ENCODE assay signal across 14 mouse cellular contexts in the genomic region with DNA sequence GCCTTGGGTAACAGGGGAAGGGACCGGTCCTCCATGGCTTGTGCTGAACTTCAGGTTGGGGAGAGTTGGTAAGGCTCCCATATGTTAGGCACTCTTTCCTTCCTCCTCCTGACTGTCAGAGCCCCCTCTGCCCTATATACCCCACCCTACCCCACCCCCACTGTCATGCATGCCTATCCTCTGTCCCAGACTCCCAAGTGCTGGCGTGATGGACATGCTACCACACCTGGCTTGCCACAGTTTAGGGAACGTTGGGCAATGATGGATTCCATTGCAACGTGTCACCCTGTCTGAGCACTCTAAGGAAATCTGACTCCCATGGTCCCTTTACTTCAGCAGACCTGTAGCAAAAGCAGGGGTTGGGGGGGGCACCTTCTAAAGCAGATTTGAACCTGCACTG.
"Had no signal": no experiment of that assay in that cellular context is flagged by ENCODE, and none has a peak within 500 bp of the region (broad histone marks: within the 10 kb centered on the region; RNA-seq: fewer than 3 reads in every experiment).

No protein-coding gene starts in this region.

- H3K4me3 ChIP-seq: limb, embryonic 13.5 days; liver, embryonic 12.5 days; megakaryocyte, embryonic 14.5 days; midbrain, embryonic 15.5 days; neural tube, embryonic 12.5 days; stomach, embryonic 15.5 days had no signal

- H3K4me1 ChIP-seq: limb, embryonic 13.5 days; stomach, embryonic 15.5 days had no signal

- H3K9me3 ChIP-seq: limb, embryonic 13.5 days; liver, embryonic 12.5 days; megakaryocyte, embryonic 14.5 days; midbrain, embryonic 15.5 days; neural tube, embryonic 12.5 days; stomach, embryonic 15.5 days had no signal

- H3K36me3 ChIP-seq: limb, embryonic 13.5 days; liver, embryonic 12.5 days; midbrain, embryonic 15.5 days; neural tube, embryonic 12.5 days; stomach, embryonic 15.5 days had no signal

- H3K27me3 ChIP-seq: limb, embryonic 13.5 days; liver, embryonic 12.5 days; megakaryocyte, embryonic 14.5 days; midbrain, embryonic 15.5 days; neural tube, embryonic 12.5 days; stomach, embryonic 15.5 days had no signal

- H3K27ac ChIP-seq: kidney, postnatal 0 days; limb, embryonic 13.5 days; liver, embryonic 12.5 days; midbrain, embryonic 15.5 days; neural tube, embryonic 12.5 days; stomach, embryonic 15.5 days had no signal

- H3K9ac ChIP-seq: limb, embryonic 13.5 days; liver, embryonic 12.5 days; lung, embryonic 14.5 days; midbrain, embryonic 15.5 days; neural tube, embryonic 12.5 days; stomach, embryonic 15.5 days had no signal

- DNase-seq: kidney, adult 9 months; left cerebral cortex, postnatal 4 days; lung, embryonic 14.5 days; lung, postnatal 10 days; lung, postnatal 4 days; thymus, adult 18-20 months; thymus, postnatal 36 days had no signal
